Mouse (Mus musculus): ENCODE measurements around the gene Rtn4rl2. TPM values are rescaled to one million over a fixed set of nuclear protein-coding genes. Genes with fewer than 3 reads are reported as not detected.
A peak's percentile ranks its signal among the peaks of the same experiment; 100 is the strongest.

Rtn4rl2 gene
- total RNA-seq, 2 experiments from 2014 or later, result 103 to 104 TPM

- no peak for DNase-seq (ENCODE audit: low spot score in 2 of 2)
Observed at GRCm38 (mm10) chr2:84850407-84851129, 35.9 kb downstream of the Rtn4rl2 start.

DNA sequence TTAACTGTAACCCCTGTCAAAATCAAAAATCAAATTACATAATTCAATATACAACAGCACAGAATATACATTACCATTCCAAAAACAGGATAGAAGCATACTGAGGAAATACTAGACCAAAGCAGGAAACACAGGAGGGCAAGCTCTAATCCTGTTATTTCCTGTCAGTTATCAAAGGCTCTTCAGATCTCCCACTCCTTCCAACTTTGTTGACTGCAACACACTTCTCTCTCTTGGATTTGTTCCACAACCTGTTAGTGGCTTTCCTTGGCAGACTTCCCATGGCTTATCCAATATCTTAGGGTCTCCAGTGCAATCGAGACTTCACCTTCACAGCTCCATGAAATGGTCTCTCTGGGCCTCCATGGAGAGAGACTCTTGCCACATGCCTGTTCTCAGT lies 41.3 kb downstream of the Rtn4rl2 start:
- no peak for DNase-seq (ENCODE audit: low spot score in 2 of 2)

GRCm38 (mm10) chr2:84843654-84844053 lies 42.9 kb downstream of the Rtn4rl2 start:
- DNase-seq (ENCODE audit: low spot score in 2 of 2), result no peak

DNA sequence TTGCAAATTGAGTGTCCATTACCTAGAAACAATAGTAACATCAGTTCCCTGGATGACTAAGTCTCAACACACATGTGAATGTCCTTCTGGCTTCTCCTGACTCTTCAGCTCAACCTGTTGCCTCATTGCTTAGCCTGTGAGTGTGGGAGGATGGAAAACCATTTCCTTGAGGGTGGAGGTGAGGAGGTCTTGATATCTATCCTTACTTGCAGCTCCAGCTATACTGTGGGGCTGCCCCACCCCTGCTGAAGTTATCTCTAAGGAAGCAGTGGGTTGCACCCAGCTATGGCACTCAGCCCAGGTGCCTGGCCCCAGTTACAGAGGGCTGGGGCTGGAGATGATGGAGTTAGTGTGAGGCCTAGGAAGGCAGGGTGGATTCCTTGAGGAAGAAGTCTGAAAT lies 44.6 kb downstream of the Rtn4rl2 start:
- DNase-seq (ENCODE audit: low spot score in 2 of 2), result no peak

- no peak for DNase-seq (ENCODE audit: low spot score in 2 of 2)
Observed at GRCm38 (mm10) chr2:84840748-84841563, 45.6 kb downstream of the Rtn4rl2 start.

DNA sequence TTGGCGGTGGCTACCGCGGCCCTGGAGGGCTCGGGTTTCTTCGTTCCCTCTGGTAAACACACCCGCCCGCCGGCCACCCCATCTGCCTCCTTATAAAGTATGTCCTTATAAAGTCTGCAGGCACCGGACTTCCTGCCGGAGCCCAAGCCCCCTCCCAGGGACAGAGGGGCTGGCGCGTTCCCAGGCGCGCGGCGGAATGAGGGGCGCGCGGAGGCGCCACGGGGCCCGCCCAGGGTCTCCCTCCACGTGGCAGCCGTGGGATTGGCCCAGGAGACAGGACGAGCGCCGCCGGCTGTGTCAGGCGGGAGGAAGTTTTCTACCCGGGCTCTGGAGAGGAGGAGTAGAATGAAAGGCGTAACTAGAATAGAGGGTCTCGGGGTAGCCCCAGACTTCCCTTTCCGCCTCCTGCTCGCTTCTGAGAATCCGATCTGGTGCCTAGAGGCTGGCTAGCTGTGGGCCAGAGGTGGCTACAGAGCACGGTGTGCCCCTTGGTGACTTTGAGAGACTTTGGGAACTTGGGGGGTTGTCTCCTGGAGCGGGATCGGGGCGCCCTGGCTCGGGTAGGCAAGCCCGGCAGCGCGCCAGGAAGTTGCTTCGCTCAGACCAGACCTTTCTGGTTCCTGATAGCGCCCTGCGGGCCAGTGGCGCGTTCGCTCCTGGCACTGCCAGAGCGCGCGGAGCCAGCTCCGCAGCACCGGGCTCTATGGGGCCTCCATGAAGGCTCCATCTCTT lies 46.3 kb downstream of the Rtn4rl2 start:
- no peak for DNase-seq (ENCODE audit: low spot score in 2 of 2)

- DNase-seq (ENCODE audit: low spot score in 2 of 2), result no peak
Observed at GRCm38 (mm10) chr2:84838993-84839980, 47.2 kb downstream of the Rtn4rl2 start.

GRCm38 (mm10) chr2:84838593-84838949 lies 47.9 kb downstream of the Rtn4rl2 start, which contains the start of gene Slc43a1:
TSS of gene Slc43a1 (plus strand) at chr2:84838850.
- no peak for DNase-seq (ENCODE audit: low spot score in 2 of 2)

DNA sequence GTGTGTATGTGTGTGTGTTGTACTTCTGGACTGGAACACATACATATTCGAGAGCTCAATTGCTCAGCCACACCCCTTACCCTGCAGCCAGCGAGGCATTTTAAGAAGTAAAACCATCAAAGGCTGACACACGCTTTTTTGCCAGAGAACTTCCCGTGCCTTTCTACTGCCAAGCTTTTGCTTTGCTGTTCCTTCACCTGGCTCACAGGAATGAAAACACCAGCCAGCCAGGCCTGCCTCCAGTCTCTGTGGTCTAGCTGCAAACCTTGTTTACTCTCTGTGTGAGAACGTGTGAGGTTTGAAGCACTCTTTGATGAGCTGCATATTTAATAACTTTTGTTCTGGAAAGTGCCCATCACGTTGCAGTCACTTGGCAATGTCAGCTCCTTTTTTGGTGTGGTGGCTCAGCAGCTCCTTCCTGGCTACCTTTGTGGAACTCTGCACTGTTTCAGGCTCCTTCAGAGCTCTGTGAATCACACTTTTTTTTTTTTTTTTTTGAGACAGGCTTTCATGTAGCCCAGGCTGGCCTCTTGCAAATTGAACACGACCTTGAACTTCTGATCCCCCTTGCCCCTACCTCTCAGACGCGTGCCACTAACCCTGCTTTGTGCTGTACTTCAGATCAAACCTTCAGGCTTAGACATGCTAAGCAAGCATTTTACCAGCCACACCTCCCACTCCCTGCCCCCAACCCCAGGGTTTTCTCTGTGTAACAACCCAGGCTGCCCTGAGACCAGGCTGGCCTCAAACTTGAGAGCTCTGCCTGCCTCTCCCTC lies 48.5 kb downstream of the Rtn4rl2 start:
- DNase-seq (ENCODE audit: low spot score in 2 of 2), result no peak

DNA sequence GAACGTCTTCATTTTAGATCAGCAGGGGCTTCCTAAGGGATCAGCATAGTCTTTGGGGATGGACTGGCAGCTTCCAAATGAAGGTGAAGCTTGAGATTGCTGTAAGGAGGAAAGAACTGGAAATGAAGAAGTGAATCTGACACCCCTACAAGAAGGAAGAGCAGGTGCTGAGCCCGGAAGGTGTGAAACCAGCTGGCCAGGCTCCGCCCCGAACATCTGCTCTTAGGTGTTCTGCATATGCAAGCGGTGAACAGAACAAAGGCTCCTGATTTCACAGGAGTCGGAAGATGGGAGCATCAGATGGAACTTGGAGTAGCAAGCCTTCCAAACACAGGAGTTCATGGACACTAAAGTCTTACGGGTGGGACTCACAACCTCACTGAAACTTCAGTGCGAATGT lies 49.4 kb downstream of the Rtn4rl2 start:
- DNase-seq (ENCODE audit: low spot score in 2 of 2), result no peak

DNA sequence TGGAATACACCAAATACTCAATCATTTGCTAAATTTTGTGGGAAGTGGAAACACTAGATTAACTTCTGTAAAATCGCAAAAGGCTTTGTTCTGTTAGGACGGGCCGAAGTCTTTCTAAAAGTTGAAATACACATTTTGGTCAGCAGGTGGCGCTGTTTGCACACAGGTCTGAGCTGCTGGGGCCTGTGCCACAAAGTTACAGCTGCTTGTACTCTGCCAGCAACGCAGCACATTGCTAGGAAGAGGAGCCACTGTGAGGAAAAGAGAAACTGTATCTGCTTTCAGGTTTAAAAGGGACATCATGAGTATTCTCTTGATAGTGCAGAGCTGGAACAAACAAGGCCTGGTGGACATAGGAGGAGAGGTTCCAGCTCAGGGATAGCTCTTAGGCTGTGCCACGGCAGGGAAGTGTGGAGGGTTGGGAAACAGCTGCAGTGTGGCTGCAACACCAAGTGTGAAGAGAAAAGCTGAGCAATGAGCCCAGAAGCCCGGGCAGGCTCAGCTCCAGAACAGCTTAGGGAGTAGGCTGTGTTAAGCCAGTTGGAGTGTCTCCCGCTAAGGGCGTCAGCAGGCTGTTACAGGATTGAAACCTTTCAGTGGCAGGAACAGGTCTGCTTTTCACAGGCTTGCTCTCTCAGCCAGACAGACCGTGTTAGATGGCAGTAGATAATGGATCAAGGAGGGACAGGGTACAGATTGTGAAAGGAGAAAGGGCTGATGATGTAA lies 54.7 kb downstream of the Rtn4rl2 start:
- DNase-seq (ENCODE audit: low spot score in 2 of 2), result peak; percentile 81 to 94

- no peak for DNase-seq (ENCODE audit: low spot score in 2 of 2)
Observed at GRCm38 (mm10) chr2:84827283-84827920, 59.1 kb downstream of the Rtn4rl2 start.

- DNase-seq (ENCODE audit: low spot score in 2 of 2), result peak; percentile 86 to 96
Observed at GRCm38 (mm10) chr2:84826488-84827282, 59.8 kb downstream of the Rtn4rl2 start, which contains the start of gene Timm10. TSS of gene Timm10 (plus strand) at chr2:84826997.

GRCm38 (mm10) chr2:84823237-84823636 lies 63.3 kb downstream of the Rtn4rl2 start:
- peak in 1 of 2 experiments; percentile 37 for DNase-seq (ENCODE audit: low spot score in 2 of 2)

DNA sequence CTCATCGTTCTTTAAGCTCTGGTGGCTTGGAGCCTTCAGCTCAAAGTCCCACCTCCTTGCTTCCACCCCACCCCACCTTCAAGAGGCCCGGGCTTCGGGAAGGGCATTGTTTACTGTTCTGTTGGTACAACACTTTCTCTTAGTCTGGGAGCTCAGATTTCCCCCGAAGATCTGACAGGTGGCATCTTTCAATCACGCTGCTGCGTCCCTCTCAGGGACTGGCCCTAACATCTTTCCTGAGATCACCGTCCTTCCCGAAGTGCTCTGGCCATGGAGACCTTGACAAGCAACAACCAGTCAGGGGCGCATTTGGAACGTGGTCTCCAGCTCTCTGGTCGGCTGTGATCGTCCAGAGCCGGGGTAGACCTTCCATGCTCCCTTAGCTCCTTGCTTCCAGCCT lies 64.0 kb downstream of the Rtn4rl2 start, which contains the start of gene Smtnl1:
Smtnl1 (minus strand) TSS at position 101 of the 400 bp plus-strand sequence.
- no peak for DNase-seq (ENCODE audit: low spot score in 2 of 2)
